Mouse (Mus musculus): ENCODE data around the gene Mri1. TPM values are rescaled to one million over a fixed set of nuclear protein-coding genes. Genes with fewer than 3 reads are reported as not detected.

Mri1 gene
- total RNA-seq, 2 experiments from 2014 or later: 15.1 to 16.2 TPM

DNA sequence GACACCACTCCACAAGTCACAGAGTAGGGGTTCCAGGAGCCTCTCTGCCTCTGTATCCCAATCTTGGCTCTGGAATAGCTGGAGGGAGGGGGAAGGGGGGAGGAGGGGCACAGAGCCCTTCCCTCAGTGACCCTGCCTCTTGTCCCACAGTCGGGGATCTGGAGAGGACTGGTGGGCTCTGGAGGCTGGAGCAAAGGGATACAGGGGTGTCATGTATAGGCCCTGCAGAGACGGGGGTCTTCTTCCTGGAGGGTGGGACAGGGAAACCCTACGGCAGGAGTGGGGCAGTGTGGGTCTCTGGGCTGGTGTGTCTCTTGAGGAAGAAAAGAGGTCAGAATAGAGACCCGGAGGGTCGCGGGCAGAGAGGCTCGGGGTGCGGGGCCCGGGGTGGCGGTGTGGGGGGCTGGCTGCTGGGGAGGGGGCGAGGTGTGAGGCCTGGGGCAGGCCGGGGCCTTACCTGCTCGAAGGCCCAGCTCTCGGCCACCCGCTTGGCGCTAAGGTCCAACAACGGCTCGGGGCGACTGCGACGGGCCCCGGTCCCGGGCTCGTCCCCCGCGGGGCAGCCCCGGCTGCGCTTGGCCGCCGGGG, 20.6 kb downstream of the Mri1 start:
- DNase-seq: no peak

DNA sequence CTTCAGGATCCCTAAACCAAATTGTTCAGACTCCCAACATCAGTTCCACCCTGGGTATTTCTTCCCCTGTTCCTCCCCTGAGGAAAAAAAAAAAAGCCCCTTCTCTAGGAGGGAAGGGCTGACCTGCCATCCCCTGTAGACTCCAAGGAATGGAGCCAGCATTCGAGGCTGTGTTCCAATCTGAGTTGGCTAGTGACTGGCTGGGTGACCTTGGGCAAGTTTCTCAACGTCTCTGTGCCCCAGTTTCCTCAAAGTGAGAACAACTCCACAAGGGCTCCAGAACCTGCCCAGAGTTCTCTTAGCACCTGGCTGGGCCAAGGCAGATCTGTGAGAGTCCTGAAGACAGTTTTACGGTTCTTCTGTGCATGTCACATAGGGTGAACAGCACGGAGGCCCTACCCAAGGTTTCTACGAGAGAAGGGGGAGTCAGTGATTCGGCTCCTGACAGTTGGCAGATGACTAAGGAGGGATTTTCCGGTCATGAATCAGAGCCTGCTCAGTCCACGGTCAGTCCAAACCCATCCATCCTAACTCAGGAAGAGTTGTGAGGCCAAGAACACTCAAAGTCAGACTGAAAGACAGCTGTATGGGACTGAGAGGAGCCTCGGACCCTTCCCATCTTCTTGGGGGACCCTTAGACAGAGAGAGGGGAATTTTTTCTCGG, 21.2 kb downstream of the Mri1 start:
- DNase-seq: no peak

DNA sequence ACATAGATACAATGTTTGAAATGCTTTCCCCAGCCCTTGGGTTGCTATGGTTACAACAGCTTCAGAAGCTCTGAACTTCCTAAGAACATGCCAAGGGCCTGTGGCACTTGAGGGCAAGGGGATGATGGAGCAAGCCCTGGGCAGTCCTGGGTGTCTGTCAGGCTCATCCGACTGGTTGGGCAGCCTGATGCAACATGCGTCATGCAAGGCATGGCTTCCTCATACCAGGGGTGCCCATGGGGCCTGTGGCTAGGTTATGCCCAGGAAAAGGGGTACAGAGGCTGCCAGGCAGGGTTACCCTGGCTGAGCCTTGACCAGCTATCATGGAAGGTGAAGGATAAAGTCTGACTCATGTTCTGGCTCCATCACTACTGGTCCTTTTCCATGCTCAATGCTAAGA, 24.1 kb downstream of the Mri1 start:
- DNase-seq: no peak

DNA sequence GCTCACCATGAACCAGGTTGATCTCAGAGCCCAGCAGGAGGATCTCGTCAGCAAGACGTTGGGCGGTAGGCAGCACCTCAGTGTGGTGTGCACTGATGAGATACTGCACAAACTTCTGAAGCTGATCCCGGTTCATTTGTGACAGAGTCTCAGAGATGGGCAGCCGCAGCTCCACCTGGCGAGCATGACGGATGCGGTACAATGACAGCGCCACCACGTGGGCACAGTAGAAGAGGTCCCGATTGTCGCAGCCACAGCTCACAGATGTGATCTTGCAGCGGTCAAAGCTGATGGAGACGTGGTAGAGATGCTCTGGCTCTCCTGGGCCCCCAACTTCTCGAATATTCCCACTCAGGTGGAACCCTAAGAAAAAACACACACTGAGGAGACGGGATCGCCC, 26.4 kb downstream of the Mri1 start:
- DNase-seq: no peak

DNA sequence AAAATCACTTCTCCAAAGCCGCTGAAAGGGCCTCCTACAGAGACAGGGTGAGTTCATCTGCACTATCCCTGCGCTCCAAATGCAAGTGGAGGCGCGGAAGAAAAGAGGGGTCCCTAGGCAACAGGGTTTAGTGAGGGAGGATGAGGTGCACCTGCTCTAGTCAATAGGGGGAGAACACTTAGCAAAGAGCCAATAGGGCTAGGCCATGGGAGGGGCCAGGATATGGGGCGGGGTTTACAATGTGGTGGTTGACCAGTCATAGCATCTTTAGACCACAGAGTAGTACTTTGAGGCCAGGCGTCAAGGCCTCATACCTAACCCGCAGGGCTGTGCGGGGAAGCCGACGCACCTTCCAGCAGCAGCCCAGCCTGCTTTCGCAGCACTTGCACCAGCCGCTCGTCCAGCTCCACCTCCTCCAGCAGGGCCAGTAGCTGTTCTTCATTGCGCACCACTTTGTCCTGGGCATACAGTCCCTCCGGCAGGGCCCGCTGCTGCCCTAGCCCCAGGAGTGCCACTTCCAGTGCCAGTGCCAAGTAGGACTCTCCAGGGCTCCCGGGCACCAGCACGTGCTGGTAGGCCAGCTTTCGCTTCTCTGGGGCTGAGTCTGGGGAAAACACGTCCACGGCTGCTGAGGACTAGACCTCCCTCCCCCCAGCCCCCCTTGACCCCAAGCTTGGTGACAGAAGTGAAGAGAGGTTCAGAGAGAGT, 33.6 kb downstream of the Mri1 start:
- peak in 1 of 2 experiments; percentile 37 for DNase-seq

DNA sequence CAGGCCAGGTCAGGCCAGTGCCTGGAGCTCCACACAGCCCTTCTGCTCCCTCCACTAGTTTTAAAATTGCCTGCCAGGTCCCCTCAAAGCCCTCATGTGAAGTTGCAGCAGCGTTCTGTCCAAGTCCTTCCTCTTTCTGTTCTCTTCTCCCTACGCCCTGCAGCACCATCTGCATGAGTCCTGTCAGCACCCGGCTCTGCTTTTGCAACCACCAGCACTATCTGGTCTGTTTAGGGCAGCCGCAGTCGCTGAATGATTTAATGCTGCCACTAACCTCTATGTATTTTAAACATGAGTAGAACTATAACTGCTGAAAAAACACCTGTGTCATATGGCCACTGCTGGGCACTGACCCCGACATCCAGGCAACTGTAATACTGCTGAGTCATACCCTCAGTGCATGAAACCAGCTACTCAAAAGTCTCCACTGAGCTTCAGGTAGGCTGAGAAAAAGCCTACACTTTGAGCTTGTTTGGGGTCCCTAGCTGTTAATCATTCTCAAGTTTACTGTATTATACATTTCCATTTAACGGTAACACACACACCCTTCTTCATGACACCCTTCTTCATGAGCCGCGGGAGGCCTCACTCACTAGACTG, 34.5 kb downstream of the Mri1 start:
- peak in 1 of 2 experiments; percentile 69 for DNase-seq

DNA sequence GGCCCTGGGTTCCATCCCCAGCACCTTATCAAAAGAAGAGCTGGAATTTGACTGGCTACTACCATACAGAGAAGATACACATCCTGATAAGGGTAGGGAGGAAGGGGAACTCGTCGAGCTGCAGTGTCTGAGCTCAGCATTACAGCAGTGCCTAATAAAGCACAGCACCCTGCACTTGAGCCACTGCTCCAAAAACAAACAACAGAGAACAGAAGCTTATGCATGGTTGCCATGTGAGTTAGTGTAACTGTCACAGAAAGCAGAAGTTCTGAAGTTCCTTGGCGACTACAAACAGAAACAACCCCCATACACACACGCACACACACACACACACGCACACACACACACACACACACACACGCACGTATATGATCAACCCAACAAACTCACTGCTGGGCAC, 37.0 kb downstream of the Mri1 start:
- DNase-seq: no peak

DNA sequence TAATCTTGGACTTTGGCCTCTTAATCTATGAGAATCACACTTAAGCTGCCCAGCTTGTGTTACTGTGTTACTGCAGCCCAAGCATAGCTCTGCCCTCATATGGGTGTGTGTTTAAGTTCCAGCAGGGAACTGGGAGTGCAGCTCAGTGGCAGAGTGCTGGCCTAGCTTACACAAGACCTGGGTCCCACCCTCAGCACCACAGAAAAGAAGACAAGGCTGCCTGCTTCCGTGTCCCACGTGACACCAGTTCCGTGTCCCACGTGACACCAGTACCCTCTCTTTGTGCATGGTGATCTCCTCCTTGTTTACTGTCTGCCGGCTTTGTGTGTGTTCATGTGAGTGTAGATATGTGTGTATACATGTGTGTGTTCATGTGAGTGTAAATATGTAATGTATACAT, 39.0 kb downstream of the Mri1 start:
- DNase-seq: no peak

DNA sequence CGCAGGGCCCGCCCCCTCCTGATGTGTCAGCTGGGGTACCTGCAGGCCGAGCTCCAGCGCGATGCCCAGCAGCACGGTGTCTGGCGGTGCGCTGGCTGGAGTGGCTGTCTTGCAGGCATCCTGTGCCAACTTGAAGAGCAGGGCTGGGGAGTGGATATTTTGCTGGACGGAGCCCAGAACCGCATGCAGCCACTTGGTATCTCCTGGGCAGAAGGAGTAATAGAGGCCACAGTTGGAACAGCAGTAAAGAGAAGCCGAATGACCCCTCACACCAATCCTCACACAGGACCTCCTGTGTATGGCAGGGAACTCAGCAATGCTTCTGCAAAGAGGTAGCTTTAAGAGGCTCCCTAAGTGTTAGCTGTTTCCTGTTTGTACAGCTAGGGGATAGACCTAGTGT, 39.9 kb downstream of the Mri1 start:
- no peak for DNase-seq

DNA sequence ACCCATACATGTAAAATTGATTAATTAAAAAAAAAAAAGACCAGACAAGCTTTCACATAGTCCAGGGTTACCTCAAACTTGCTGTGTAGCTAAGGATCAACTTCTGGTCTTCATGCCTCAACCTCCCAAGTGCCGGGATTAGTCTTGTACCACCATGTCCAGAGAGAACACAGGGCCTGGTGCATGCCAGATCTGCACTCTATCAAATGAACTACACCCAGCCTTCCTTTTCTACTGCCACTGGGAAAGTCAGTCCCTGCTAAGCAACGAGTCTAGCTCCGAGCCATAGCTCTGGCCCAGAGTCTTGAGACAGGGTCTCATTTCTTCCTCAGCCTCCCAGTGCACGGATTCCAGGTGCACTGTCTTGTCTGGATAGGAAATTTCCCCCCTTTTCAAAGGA, 43.8 kb downstream of the Mri1 start:
- no peak for DNase-seq

DNA sequence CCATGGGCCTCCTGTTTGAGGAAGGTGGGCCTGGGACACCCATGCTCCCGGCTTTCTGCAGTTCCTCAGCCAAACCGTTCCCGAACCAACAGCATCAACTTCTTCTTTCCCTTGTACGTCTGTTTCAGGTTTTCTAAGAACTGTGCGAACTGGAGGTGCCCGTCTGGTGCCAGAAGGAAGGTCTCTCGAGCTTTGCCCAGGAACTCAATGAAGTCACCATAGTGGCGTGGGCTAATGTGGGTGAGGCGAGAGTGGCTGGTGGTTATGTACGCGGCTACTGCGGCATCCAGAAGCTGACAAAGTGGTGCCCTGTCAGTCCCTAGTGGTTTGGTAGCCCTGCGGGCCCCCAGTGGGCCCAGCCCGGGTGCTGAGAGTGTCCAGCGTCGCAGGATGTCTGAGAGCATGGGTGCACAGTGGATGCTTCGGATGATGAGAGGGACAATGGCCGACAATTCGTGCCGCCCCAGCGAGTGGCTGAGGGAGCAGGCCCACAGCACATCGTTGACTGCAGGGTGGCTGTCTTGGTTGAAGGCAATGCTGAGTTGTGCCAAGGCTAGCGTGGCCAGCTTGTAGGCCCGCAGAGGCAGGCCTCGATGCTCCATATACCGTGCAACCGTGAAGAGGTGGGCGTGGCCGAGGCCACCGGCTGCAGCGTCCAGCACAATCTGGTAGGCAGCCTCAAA, 45.1 kb downstream of the Mri1 start:
- DNase-seq: no peak

DNA sequence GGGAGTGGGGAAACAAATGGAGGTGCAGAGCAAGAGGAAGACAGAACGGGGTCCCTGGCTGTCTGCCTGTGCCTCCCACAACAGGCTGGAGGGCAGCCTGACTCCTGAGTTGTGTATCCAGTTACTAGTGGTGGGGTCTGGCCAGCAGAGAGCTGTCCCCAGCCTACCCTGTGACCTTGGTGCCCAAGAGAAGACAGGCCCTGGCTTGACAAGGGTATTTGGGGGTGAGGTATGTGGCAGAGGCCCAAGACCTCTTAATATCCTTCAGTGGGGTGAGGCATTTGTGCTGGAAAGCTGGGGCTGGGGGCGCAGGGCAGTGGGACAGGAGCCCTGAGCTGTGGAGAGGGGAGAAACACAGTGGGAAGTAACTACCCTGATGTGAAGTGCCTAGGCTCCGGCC, 45.9 kb downstream of the Mri1 start:
- no peak for DNase-seq

DNA sequence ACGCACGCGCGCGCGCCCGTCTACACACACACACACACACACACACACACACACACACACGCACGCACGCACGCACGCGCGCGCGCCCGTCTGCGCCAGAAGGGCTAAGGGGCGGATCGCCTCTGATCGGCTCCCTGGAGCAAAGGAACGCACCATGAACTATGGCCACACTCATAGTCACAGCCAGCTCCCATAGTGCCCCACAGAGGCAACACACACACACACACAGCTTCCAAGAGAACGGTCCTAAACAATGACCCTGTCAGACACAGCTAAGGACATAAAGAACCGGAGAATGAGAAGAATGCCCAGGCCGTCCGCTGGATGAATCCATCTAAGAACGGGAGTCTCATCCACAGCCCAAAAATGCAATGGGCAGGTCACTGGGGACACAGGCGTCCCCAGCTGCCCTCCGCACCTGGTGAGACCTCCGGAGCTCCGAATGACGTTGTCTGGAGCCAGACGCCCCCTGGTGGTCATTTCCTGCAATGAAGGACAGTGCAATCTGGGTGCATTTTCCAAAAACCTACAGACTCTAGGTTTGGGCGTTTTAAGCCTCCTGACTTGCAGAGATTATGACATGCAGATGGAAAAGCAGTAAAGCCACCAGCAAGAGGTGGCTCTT, 46.8 kb downstream of the Mri1 start:
- DNase-seq: peak; percentile 73 to 75

DNA sequence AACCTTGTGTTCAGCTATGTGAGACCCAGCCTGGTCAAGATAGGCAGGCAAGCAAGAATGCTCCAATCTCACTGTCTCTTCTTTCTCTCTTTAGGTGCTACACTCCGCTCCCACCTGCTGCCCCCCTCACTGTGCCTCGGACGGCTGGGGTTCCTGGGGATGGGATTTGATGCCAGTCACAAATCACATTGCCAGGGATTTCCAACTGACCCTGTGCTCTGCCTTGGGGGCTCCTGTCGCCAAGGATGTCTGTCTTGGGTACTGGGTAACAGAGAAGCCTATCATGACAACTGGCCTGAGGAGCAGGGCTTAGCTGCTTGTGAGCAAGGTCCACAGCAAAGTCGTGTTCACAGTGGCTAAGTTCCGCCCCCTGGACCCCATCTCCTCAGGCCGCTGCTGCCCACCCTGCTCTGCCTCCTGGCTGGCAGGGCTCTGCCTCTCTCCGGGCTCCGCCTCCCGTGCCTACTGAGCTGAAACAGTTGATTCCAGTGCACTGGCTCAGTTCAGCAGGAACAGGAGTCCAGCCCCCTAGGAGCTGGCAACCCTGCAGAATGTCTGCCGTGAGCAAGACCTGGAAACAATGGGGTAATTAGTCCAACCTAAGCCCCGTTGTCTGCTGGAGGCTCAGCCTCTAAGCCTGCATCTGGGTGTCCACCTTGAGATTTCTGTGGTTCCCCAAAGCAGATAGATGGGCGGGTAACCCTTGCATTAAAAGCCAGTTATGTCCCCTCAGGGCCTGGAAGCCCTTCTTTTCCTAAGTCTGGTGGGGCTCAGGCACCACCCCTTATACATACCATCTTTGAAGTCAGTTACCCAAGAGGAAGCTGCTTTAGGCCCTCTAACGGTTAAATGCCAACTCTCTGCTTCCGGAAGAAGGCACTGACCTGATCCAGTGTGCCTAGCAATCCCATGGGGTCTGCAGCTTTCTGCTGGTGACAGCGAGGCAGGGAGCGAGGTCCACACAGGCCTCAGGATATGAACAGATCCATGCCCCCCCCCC, 48.4 kb downstream of the Mri1 start:
- no peak for DNase-seq

DNA sequence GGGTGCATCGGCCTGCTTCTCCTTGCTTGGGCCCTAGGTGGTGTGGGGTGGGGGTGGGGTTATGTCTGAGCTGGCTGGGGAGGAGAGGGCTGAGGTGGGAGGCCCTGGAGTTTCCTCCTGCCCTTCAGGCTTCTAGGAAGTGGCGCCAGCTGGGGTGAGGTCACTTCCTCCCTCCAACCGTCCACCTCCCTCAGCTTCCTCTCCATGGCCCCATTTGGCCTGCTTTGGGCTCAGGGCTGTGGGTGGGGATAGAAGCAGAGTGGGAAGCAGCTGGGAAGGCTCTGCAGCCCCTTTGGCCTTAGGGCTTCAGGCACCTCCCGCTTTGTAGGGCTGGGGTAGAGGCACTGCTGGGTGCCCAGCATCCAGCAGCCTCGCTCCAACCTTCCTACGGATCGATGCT, 49.3 kb downstream of the Mri1 start:
- DNase-seq: no peak

DNA sequence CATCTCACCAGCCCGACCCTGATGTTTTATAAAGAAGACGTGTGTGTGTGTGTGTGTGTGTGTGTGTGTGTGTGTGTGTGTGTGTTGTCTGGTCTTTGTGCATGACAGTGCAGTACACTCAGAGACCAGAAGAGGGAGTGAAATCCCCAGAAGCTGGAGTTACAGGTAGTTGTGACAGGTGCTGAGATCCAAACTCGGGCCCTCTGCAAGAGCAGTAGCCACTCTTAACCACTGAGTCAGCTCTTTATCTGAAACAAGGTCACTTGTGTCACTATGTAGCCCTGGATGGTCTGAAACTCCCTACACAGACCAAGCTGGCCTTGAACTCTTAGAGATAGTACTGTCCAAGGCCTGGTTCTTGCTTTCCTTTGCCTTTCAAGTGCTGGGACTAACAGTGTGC, 50.5 kb downstream of the Mri1 start:
- no peak for DNase-seq

DNA sequence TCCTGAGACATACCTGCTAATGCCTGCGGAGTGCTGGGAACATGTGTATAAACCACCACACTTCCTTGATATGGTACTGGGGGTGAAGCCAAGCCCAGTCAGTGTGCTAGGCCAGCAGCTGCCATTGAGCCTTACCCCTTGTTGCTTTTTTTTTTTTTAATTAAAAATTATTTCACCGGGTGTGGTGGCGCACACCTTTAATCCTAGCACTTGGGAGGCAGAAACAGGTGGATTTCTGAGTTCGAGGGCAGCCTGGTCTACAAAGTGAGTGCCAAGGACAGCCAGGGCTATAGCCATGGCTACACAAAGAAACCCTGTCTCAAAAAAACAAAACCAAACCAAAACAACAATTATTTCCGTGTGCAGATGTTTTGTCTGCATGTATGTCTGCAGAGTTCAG, 52.1 kb downstream of the Mri1 start:
- no peak for DNase-seq

DNA sequence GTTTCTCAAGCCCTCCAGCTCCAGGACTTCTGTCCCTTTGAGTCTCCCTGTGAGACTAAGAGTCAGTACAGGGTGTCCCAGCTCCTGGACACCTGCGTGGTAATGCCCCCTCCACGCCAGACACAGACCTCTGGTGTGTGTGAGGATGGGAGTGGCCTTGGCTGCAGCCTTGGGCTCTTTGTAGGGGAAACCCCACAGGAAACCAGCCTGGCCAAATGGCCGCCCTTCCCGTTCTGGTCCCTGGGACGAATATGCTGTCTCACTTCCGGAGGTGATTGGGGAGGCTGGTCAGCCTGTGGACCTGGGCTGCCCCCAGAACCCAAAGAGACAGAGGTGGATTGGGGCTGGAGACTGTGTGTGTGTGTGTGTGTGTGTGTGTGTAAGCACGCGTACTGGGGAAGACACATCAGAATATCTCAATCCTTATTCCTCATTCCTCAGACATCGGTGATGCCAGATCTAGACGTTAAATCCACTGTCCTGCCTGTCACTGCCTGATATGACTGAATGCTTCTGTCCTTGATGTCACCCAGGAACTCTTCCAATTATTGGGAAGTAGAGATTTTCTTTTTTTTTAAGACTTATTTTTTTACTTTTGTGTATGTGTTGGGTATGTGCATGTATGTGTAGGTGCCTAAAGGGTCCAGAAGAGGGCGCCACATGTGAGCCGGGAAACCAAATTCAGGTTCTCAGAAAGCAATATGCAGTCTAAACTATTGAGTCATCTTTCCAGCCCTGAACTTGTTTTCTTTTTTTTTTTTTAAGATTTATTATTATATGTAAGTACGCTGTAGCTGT, 53.0 kb downstream of the Mri1 start:
- DNase-seq: no peak

DNA sequence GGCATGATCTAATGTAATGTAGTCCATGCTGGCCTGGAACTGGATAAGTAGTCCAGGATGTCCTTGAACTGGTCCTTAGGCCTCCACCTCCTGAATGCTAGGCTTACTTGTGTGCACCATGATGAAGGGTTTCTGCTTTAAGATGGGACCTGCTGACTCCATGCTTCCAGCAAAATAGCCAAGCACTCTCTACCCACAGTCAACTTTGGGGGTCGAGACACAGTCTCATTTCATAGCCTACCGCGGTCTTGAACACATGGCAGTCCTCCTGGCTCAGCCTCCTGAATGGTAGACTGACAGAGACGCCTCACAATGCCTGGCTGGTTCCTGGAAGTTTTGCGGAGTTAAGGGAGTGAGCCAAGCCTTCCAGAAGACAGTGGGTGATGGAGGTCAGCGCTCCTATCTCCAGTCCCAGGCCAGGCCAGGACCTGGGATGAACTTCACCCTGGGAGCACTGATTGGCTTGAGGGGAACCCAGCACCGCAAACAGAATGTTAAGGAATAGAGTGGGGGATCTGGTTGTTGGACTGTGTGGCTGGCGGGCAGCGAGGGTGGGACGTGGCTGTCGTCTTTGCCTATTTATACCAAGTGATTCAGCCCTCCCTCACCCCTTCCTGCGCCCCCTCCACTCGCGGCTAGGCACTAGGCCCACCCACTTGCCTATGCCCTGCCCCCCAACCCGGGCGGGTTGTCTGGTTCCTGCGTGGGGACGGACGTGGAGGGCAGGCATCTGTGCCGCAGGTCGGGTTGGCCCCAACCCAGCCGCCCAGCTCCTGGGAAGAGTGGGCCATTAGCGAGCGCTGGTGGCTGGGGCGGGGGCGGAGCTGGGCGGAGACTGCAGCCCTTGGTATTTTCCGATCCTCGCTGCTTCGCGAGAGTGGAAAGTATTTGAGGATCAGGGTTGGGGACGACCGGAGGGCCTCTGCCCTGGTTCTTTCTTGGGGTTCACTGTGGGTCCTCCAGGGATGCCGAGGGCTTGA, 53.9 kb downstream of the Mri1 start:
- DNase-seq: peak; percentile 64 to 77

Data from layer of hippocampus, postnatal 36 days (tissue).